Mouse (Mus musculus): ENCODE results near the gene Prr19. TPM values are rescaled to one million over a fixed set of nuclear protein-coding genes. Genes with fewer than 3 reads are reported as not detected.
A peak's percentile ranks its signal among the peaks of the same experiment; 100 is the strongest.
"Not testable (repeated sequence)": the region's sequence is repeated elsewhere in the genome, so short reads cannot be mapped to it uniquely, and the experiment has no call there.

Gene Prr19
- polyA plus RNA-seq (2017; shearing (Covaris generic)): not detected

GRCm38 (mm10) chr7:25301063-25301462 is at the start of gene Prr19:
Gene Prr19, plus strand, starts transcription at chr7:25301411.
- no peak for ATAC-seq

- ATAC-seq: no peak
Observed at GRCm38 (mm10) chr7:25251822-25252221, 49.4 kb upstream of the Prr19 start.

DNA sequence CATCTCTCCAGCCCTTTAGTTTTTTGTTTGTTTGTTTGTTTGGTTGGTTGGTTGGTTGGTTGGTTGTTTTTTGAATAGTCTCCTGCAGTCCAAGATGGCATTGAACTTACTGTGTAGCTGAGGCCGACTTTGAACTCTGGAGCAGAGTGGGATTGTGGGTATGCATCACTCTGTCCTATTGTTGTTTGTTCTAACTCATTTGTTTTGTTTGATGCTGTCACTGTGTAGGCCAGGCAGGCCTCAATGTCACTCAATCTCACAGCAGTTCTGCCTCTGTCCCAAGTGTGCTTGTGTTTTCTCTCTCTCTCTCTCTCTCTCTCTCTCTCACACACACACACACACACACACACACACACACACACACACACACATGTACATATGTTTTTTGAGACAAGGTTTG is 39.3 kb upstream of the Prr19 start:
- ATAC-seq: no peak

GRCm38 (mm10) chr7:25263968-25264870 is 37.0 kb upstream of the Prr19 start:
- ATAC-seq: no peak

DNA sequence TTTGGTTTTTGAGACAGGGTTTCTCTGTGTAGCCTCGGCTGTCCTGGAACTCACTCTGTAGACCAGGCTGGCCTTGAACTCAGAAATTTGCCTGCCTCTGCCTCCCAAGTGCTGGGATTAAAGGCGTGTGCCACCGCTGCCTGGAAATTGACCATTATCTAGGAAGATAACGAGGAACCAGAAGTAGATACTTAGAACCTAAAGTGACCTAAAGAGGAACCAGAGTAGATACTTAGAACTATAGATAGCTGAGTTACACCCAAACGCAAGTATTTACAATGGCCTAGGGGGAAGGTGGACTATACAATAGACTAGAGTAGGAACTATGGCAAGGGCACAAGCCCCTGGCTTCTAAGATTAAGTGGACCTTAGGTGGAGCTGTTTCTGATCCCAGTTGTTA is 35.5 kb upstream of the Prr19 start:
- ATAC-seq: not testable (repeated sequence)

GRCm38 (mm10) chr7:25266180-25266962 is 34.8 kb upstream of the Prr19 start:
- no peak for ATAC-seq

GRCm38 (mm10) chr7:25267301-25267750 is 33.9 kb upstream of the Prr19 start, which contains the start of gene Cic:
Gene Cic, plus strand, starts transcription at chr7:25267704.
- peak; percentile 66 for ATAC-seq

DNA sequence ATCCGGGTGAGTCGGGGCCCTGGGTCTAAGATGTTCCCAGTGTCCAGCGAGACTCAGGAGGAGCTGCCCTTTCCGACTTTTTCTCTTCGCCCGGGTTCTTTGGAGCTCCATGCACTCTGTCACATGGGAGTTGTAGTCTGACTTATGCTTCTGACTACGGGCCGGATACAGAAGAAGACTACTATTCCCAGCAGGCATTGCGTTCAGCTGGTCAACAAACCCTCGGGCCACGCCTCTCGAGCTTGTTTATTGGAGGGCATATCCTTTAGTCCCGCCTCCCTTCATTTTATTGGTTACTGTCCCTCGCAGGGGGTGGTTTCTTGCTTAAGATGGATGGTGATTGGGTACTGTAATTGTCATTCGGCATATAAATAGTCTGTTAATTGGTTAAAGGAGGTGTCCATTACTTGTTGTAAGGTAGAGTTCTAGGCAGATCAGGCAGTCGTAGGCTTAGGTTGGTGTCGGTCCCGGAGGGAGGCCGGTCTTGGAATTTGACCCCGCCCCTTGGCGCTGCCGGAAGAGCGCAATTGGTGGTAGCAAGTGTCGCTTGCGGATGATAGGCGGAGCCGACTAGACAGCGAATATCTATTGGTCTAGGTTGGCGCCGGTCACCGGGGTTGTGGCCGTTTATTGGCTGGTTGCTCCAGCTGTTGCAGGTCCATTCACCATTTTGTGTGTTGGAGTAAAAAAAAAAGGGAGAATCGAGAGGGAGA is 33.3 kb upstream of the Prr19 start:
- ATAC-seq: peak; percentile 79

DNA sequence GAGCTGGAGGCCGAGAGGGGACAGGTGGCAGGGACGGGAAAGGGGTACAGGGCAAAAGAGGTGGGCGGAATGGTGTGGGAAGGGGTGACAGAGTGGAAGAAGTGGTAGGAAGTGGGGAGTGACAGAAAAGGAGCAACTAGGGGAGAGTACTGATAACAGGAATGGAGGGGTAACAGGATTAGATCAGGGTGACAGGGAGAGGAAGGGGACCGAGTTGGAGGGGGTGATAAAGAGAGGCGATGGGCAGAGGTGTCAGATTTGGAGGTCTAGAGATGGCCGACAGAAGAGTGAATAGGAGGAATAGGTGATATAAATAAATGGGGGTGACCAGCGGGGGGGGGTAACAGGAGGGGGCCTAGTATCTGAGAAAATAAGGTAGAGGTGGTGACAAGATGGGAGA is 32.6 kb upstream of the Prr19 start:
- no peak for ATAC-seq

GRCm38 (mm10) chr7:25269029-25269428 is 32.2 kb upstream of the Prr19 start:
- no peak for ATAC-seq

- no peak for ATAC-seq
Observed at GRCm38 (mm10) chr7:25269545-25270271, 31.5 kb upstream of the Prr19 start.

DNA sequence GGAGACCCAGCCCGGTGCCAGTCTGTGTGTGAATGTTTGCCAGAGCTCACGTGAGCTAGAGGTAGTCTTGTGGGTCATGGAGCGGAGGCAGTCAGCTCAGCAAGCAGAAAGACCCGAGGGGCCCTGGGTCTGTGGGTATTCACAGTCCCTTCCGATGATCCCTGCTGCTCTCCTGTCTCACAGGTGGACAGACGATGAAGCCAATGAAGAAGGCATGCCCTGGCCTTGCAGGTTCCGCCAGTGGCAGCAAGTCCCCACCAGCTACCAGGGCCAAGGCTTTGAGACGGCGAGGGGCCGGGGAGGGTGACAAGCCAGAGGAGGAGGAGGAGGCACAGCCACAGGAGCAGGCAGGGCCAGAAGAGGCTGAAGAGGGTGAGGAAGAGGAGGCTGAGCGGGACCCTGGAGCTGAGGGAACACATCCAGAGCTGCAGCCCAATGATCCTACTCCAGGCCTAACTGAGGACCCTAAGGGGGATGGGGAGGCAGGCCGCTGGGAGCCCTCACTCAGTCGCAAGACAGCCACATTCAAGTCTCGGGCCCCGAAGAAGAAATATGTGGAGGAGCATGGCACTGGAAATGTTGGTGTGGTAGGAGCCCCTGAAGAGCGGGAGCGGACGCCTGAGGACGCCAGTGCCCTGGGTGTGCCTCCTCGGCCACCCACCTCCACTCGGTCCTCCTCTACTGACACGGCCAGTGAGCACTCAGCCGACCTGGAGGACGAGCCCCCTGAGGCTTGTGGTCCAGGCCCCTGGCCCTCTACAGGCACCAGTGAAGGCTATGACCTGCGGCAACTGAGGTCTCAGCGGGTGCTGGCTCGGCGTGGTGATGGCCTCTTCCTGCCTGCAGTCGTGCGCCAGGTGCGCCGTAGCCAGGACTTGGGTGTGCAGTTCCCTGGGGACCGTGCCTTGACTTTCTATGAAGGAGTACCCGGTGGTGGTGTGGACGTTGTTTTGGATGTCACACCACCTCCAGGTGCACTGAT is 30.3 kb upstream of the Prr19 start:
- ATAC-seq: no peak

GRCm38 (mm10) chr7:25271651-25272444 is 29.4 kb upstream of the Prr19 start:
- no peak for ATAC-seq

GRCm38 (mm10) chr7:25272445-25273258 is 28.6 kb upstream of the Prr19 start:
- no peak for ATAC-seq

DNA sequence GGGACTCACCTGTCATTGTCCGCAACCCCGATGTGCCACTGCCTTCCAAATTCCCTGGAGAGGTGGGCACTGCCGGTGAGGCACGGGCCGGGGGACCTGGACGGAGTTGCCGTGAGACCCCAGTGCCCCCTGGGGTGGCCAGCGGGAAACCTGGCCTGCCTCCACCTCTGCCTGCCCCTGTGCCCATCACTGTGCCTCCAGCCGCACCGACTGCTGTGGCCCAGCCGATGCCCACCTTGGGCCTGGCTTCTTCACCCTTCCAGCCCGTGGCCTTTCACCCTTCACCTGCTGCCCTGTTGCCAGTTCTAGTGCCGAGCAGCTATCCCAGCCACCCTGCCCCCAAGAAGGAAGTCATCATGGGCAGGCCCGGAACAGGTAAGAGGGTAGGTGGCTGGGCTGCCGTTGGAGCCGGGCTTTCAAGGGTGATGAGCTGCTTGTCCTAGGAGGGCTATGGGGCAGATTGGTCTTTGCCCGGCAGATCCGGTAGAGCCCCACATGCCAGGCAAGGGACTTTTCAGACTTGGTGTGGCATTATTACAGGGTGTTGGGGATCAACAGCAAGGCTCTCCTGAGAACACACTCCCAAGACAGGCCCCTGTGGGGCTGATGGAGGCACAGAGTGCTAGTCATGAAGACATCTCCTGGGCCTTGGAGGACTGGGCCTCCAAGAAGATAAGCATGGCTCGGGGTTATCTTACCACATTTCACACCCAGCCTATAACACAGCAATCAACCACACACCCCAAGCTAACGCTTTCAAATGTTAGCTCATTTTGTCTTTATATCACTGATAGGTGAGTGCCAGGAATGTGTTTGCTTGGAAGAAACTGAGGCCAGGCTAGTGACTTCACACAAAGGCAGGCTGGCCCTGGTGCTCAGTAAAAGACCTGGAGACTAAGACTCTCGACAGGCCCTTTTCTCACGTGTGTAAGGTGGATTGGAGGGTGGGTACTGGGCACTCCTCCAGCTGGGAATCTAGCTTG is 27.7 kb upstream of the Prr19 start:
- ATAC-seq: no peak

GRCm38 (mm10) chr7:25274571-25274970 is 26.6 kb upstream of the Prr19 start:
- ATAC-seq: peak; percentile 31

DNA sequence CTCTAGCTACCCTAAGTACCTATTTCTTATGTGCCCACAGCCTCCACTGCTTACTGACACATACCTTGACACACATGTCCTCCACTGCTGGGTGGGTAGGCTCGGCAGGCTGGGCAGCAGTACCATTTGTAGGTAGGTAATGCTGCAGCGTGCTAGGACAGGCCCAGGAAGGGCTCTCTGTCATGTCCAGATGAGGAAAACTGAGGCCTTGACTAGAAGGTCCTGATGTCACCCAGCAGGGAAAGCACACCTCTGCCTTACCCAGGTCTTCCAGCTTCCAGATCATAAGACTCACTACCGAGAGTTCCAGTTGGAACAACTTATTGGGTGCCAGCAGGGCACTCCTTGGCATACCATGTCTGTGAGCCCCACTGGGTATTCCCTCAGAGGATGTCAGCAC is 26.2 kb upstream of the Prr19 start:
- no peak for ATAC-seq
